Mouse (Mus musculus): Measurements from ENCODE around the gene Nelfb. TPM values are rescaled to one million over a fixed set of nuclear protein-coding genes. Genes with fewer than 3 reads are reported as not detected.

The Nelfb gene
- polyA plus RNA-seq, 2 experiments from 2014 or later: 48.2 to 55.8 TPM

GRCm38 (mm10) chr2:25229582-25229981 lies 18.3 kb upstream of the Nelfb start:
- no peak for ATAC-seq

- ATAC-seq: no peak
Measured at GRCm38 (mm10) chr2:25228995-25229530, 17.8 kb upstream of the Nelfb start.

- ATAC-seq: peak; percentile 52
Measured at GRCm38 (mm10) chr2:25228431-25228889, 17.2 kb upstream of the Nelfb start.

GRCm38 (mm10) chr2:25227406-25227805 lies 16.1 kb upstream of the Nelfb start:
- no peak for ATAC-seq

- ATAC-seq: no peak
Measured at GRCm38 (mm10) chr2:25226864-25227263, 15.6 kb upstream of the Nelfb start.

GRCm38 (mm10) chr2:25225811-25226379 lies 14.6 kb upstream of the Nelfb start:
- ATAC-seq: no peak

GRCm38 (mm10) chr2:25224766-25225752 lies 13.8 kb upstream of the Nelfb start:
- ATAC-seq: peak; percentile 86

- ATAC-seq: no peak
Measured at GRCm38 (mm10) chr2:25224492-25224765, 13.1 kb upstream of the Nelfb start, which contains the start of gene Tubb4b. TSS of gene Tubb4b (minus strand) at chr2:25224702.

GRCm38 (mm10) chr2:25223681-25224491 lies 12.6 kb upstream of the Nelfb start:
- ATAC-seq: peak; percentile 12

GRCm38 (mm10) chr2:25221331-25221772 lies 10.1 kb upstream of the Nelfb start:
- no peak for ATAC-seq

- no peak for ATAC-seq
Measured at GRCm38 (mm10) chr2:25218445-25218844, 7.2 kb upstream of the Nelfb start, which contains the start of gene Fam166a. TSS of gene Fam166a (plus strand) at chr2:25218745.

- ATAC-seq: no peak
Measured at GRCm38 (mm10) chr2:25217666-25218065, 6.4 kb upstream of the Nelfb start.

GRCm38 (mm10) chr2:25214444-25214843 lies 3.2 kb upstream of the Nelfb start, which contains the start of gene Stpg3:
TSS of gene Stpg3 (minus strand) at chr2:25214637.
- no peak for ATAC-seq

GRCm38 (mm10) chr2:25213266-25213865 lies 2.1 kb upstream of the Nelfb start:
- ATAC-seq: no peak

GRCm38 (mm10) chr2:25210686-25211085 lies 603 bp downstream of the Nelfb start:
- peak; percentile 20 for ATAC-seq

- ATAC-seq: no peak
Measured at GRCm38 (mm10) chr2:25207593-25207992, 3.7 kb downstream of the Nelfb start.

- no peak for ATAC-seq
Measured at GRCm38 (mm10) chr2:25203631-25204214, 7.6 kb downstream of the Nelfb start.

- ATAC-seq: no peak
Measured at GRCm38 (mm10) chr2:25200631-25201030, 10.7 kb downstream of the Nelfb start.

- no peak for ATAC-seq
Measured at GRCm38 (mm10) chr2:25197946-25198345, 13.3 kb downstream of the Nelfb start.

- no peak for ATAC-seq
Measured at GRCm38 (mm10) chr2:25197191-25197590, 14.1 kb downstream of the Nelfb start.

- peak; percentile 59 for ATAC-seq
Measured at GRCm38 (mm10) chr2:25196172-25196954, 14.9 kb downstream of the Nelfb start, which contains the start of gene Tor4a. TSS of gene Tor4a (minus strand) at chr2:25196886.
